Mouse (Mus musculus) forebrain, embryonic 13.5 days (tissue): ENCODE results near the gene Zfp598. TPM values are rescaled to one million over a fixed set of nuclear protein-coding genes. Genes with fewer than 3 reads are reported as not detected.
"Not testable (repeated sequence)": the region's sequence is repeated elsewhere in the genome, so short reads cannot be mapped to it uniquely, and the experiment has no call there.

Experiments
- ATAC-seq: fragments of 200-750 bp; cut with Nextera tagmentation; 2 replicates; pipeline ENCODE4 v1.8.0; 2017
- H3K27ac ChIP-seq: fragments of 300-500 bp; sonication (generic); 2 replicates; pipeline ENCODE4 v1.5.1; 2015; ENCODE audit warnings: inconsistent platforms, mild to moderate bottlenecking, moderate library complexity
- H3K27me3 ChIP-seq: fragments of 300-500 bp; sonication (generic); 2 replicates; pipeline ENCODE4 v1.6.1; 2015; ENCODE audit warnings: mild to moderate bottlenecking, inconsistent platforms
- H3K36me3 ChIP-seq: fragments of 300-500 bp; sonication (generic); 2 replicates; pipeline ENCODE4 v1.6.1; 2015; ENCODE audit warnings: mild to moderate bottlenecking, inconsistent platforms; ENCODE audit not compliant: poor library complexity, severe bottlenecking
- H3K4me1 ChIP-seq: fragments of 300-500 bp; sonication (generic); 2 replicates; pipeline ENCODE4 v1.6.1; 2015; ENCODE audit warnings: inconsistent platforms
- H3K4me2 ChIP-seq: fragments of 300-500 bp; sonication (generic); 2 replicates; pipeline ENCODE4 v1.6.1; 2015; ENCODE audit warnings: inconsistent platforms, mild to moderate bottlenecking, moderate library complexity
- H3K4me3 ChIP-seq: fragments of 300-500 bp; sonication (generic); 2 replicates; pipeline ENCODE4 v1.5.1; 2015; ENCODE audit warnings: mild to moderate bottlenecking, inconsistent platforms
- H3K9ac ChIP-seq: fragments of 300-500 bp; sonication (generic); 2 replicates; pipeline ENCODE4 v1.6.1; 2015; ENCODE audit warnings: mild to moderate bottlenecking, inconsistent platforms
- H3K9me3 ChIP-seq: fragments of 300-500 bp; sonication (generic); replicated peaks from 2 replicates; pipeline ENCODE4 v1.6.1; 2016; ENCODE audit warnings: inconsistent platforms
- WGBS: fragments of 180-500 bp; shearing (Covaris S2); methylation state at CpG from one replicate; pipeline ENCODE4 v1.1.7; 2015; 5-methylcytosine and 5-hydroxymethylcytosine counted together
- polyA plus RNA-seq: library from polyadenylated mRNA; unstranded; fragments of >200 nt; fragmentation: Nextera tagmentation; extraction: Ambion mirVana; gene quantifications from 2 replicates; pipeline ENCODE4 v1.2.1, GENCODE M21; 2015

Gene Zfp598
- polyA plus RNA-seq, 1 experiment from 2014 or later, result 16.2 TPM

DNA sequence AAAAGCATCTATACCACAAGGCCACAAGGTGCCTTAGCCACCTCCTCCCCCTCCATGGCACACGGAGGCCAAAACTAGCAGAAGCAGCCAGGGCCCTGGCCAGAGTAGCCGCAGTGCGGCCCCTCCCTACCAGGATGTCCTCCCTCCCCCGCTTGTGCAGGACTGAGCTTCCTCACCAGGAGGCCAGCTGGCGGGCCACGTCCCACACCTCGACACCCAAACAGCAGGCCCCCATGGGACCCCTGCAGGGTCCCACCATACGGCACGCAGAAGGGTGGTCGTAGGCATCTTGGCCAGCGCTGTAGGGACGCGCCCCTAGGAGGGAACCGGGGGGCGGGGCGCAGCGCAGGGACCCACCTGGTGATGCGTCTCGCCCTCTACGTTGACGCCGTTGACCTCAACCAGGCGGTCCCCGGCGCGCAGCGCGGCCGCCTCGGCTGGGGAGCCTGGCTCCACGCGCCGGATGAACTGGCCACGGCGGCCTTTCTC is 19.9 kb upstream of the Zfp598 start:
- H3K27ac ChIP-seq, result 0 out of 2 replicates have a peak overlapping the region, but pooled peaks have one; percentile 22
- H3K36me3 ChIP-seq, result no peaks in the 10 kb centered on the region
- 0 out of 2 replicates have a peak, but pooled peaks have one; percentile 28 for ATAC-seq
- peak overlapping the region; percentile 98 for H3K4me2 ChIP-seq
- H3K4me3 ChIP-seq, result peak overlapping the region; percentile 63
- no peaks in the 10 kb centered on the region for H3K9me3 ChIP-seq
- peaks cover 17% of the 10 kb centered on the region for H3K4me1 ChIP-seq
- peaks cover 41% of the 10 kb centered on the region for H3K27me3 ChIP-seq
- H3K9ac ChIP-seq, result peak overlapping the region; percentile 82
- WGBS, result 2% methylated on average over 35 of the region's 35 CpGs

DNA sequence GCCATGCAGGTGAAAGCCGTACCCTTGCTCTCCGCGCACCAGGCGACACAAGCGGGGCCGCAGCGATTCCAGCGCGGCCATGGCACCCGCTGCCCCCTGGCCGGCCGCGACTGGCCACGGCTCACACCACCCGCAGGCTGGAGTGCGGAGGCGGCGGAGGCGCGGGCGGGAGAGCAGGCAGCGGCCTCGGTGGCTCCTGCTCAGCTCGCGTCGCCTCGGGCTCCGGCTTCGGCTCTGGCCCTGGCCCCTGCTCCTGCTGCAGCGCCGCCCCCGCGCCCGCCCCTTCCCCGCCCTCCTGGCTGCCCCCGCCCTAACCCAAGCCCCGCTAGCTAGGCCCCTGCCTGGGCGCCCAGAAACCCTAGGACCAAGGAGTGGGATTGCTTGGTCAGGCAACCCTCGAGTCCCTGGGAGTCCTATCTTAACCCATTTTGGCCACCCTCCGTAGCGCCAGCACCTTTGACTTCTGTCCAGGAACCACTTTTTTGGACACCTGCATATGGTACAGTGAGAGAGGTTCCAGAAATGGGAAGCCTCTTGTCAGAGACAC is 19.3 kb upstream of the Zfp598 start, which contains the start of gene Slc9a3r2:
Slc9a3r2 (minus strand) TSS at position 258 of the 547 bp plus-strand sequence.
- H3K4me1 ChIP-seq, result peaks cover 17% of the 10 kb centered on the region
- no peaks in the 10 kb centered on the region for H3K9me3 ChIP-seq
- H3K4me2 ChIP-seq, result peak within 1 kb of the TSS; percentile 98
- peaks cover 41% of the 10 kb centered on the region for H3K27me3 ChIP-seq
- peak within 1 kb of the TSS; percentile 82 for H3K9ac ChIP-seq
- no peaks in the 10 kb centered on the region for H3K36me3 ChIP-seq
- WGBS, result under 1% methylated on average over 39 of the region's 41 CpGs
- 0 out of 2 replicates have a peak within 1 kb of the TSS, but pooled peaks have one; percentile 22 for H3K27ac ChIP-seq
- H3K4me3 ChIP-seq, result peak within 1 kb of the TSS; percentile 63
- ATAC-seq, result peak; percentile 73

DNA sequence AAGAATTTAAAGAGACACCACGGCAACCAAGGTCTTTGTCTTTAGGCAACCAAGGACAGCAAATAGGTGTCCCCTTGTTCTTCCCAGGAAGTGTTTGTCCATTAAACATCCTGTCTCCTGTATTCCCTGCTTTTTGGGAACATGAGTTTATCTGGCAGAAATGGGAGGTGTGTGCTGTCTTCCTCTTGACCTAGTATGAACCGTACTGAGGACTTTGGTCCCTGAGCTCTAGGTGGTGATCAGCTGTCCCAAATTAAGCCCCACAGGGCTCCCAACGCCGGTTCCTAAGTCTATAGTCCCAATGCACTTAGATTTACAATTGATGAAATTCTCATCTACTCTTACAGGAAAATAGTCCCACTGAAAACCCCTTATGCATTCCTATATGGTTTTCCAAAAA is 18.7 kb upstream of the Zfp598 start:
- WGBS, result 74% methylated on average over 4 of the region's 4 CpGs
- ATAC-seq, result no peak
- Histone ChIP-seq H3K36me3 (no peaks in the 10 kb centered on the region), H3K4me1 (peaks cover 17% of the 10 kb centered on the region), H3K27me3 (peaks cover 41% of the 10 kb centered on the region), H3K9me3 (no peaks in the 10 kb centered on the region), H3K4me3 (0 out of 2 replicates have a peak overlapping the region, but pooled peaks have one; percentile 63), H3K4me2 (peak overlapping the region; percentile 98), H3K27ac (no peak overlapping the region), H3K9ac (peak overlapping the region; percentile 82; the same call in 1 of the 2 replicates)

DNA sequence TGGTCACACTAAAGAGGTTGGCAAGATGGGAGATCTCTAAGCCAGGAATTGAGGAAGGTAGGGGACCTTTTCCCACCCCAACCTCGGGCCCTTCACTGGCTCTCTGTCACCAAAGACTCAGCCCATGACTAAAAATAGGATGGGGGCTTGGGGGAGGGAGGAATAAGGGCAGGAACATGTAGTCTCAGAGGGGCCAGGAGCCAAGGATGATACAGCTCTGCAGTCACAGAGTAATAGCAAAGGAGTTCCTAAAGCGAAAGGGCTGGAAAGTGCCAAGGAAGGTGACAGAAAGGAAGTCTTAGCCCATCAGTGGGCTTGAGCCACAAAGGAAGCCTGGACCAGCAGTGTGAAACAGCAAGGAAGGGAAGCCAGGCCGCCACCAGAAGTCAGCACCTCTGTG is 17.7 kb upstream of the Zfp598 start:
- H3K4me2 ChIP-seq, result no peak overlapping the region
- H3K27me3 ChIP-seq, result peaks cover 52% of the 10 kb centered on the region
- 76% methylated on average over 3 of the region's 3 CpGs for WGBS
- no peak for ATAC-seq
- peaks cover 17% of the 10 kb centered on the region for H3K4me1 ChIP-seq
- H3K9ac ChIP-seq, result no peak overlapping the region
- H3K4me3 ChIP-seq, result no peak overlapping the region
- no peaks in the 10 kb centered on the region for H3K36me3 ChIP-seq
- no peak overlapping the region for H3K27ac ChIP-seq
- no peaks in the 10 kb centered on the region for H3K9me3 ChIP-seq

DNA sequence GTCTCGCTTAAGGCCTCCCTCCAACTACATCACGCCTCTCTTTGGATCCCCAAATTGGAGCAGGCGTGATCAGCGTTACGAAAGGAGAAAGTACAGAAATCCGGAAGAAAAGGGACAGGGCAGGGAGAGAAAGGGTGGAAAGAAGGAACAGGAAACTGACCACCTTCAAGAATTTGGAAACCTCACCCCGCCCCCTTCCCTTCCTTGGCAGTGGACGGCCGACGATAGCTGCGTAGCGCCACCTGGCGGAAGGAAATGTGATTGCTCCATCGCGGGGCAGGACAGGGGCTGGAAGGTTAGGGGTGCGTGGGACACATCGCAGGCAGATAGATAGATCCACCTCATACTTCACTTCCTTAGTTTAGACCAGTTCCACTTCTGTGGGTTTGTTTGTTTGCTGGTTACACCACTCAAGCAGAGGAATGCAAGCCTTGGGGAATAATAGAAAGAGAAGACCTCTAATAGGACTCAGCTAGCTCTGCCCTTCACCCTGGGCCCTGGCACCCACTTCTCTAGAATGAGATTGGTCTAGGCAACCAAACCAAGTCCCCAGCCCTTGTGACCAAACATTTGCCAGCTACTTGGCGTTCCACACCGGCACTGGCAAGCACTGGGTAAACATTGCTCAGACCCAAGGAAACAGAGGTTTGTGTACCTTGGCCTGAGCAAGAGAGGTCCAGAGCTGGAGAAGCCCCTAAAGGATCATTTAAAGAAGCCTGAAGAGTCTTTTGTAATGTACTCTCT is 15.3 kb upstream of the Zfp598 start:
- Histone ChIP-seq H3K9me3 (no peaks in the 10 kb centered on the region), H3K27me3 (peaks cover 65% of the 10 kb centered on the region), H3K9ac (no peak overlapping the region), H3K4me2 (peak overlapping the region; percentile 55), H3K4me1 (peaks cover 27% of the 10 kb centered on the region), H3K36me3 (no peaks in the 10 kb centered on the region), H3K27ac (no peak overlapping the region), H3K4me3 (peak overlapping the region; percentile 21)
- peak; percentile 62; the same call in 1 of the 2 replicates for ATAC-seq
- WGBS, result 6% methylated on average over 19 of the region's 19 CpGs

DNA sequence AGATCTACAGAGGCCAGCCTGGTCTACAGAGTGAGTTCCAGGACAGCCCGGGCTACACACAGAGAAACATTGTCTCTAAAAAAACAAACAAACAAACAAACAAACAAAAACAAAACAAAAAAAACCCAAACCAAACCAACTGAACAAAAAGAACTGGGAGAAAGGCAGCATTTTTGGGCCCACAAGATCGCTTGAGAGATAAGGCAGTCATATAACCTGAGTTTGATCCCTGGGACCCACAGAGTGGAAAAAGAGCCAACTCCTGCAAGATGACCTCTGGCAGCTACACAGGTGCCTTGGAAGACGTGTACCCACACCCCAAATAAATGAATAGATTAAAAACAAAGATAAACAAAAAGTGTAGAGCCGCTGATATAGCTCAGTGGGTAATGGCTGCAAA is 14.5 kb upstream of the Zfp598 start:
- no peak overlapping the region for H3K27ac ChIP-seq
- no peak overlapping the region for H3K4me2 ChIP-seq
- no peak overlapping the region for H3K9ac ChIP-seq
- peaks cover 20% of the 10 kb centered on the region for H3K4me1 ChIP-seq
- peaks cover 66% of the 10 kb centered on the region for H3K27me3 ChIP-seq
- H3K4me3 ChIP-seq, result no peak overlapping the region
- no peaks in the 10 kb centered on the region for H3K36me3 ChIP-seq
- ATAC-seq, result no peak
- WGBS, result 78% methylated on average over 4 of the region's 4 CpGs
- no peaks in the 10 kb centered on the region for H3K9me3 ChIP-seq

DNA sequence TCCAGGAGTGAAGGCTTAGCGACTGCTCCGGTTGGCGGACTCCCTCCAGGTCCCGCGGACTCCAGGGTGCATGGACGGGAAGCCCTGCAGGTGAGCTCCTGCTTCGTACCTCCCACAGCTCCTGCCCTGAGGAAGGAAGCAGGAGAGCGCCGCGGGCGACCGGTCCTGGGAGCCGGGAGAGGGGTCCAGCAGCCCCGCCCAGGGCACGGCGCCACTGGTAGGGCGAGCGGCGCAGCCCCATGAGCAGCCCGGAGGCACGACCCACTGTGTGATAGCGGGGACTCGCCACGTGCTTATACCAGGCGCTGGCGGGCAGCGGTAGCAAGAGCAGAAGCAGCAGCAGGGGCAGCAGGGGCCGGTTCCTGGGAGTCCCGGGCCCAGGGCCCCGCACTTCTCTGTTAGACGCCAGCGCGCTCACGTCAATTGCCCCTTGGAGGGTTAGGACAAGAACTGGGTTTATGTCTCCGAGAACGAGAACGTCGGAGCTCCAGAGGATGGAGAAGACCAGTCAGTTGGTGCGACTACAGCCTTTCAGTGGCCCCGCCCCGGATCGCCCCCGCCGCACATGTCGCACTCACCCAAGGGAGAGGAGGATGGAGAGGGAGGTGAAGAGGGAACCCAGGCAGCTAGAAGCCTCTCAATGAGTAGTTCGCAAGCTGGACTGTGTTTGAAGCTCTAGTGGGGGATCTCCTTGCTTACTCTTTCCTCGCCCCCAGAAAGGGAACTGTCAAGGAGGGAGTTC is 11.3 kb upstream of the Zfp598 start, which contains the start of gene Npw:
Npw (minus strand) TSS at position 441 of the 742 bp plus-strand sequence.
- H3K4me2 ChIP-seq, result peak within 1 kb of the TSS; percentile 64
- peaks cover 51% of the 10 kb centered on the region for H3K27me3 ChIP-seq
- no peaks in the 10 kb centered on the region for H3K9me3 ChIP-seq
- WGBS, result 2% methylated on average over 47 of the region's 47 CpGs
- H3K9ac ChIP-seq, result peak within 1 kb of the TSS; percentile 60
- H3K36me3 ChIP-seq, result no peaks in the 10 kb centered on the region
- peaks cover 14% of the 10 kb centered on the region for H3K4me1 ChIP-seq
- ATAC-seq, result 0 out of 2 replicates have a peak, but pooled peaks have one; percentile 21
- no peak within 1 kb of the TSS for H3K27ac ChIP-seq
- peak within 1 kb of the TSS; percentile 39 for H3K4me3 ChIP-seq

DNA sequence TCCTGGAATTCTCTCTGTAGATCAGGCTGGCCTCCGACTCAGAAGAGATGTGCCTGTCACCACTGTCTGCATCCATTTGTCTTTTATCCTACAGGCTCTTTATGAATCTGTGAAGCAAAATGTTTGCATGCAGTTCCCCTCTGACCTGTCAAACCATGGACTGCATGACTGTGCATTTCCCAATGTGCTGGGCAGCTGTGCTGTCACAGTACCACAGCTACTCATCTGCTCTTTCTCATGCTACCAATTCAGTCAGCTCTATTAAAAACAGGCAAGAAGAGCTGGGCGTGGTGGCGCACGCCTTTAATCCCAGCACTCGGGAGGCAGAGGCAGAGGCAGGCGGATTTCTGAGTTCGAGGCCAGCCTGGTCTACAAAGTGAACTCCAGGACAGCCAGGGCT is 2.5 kb upstream of the Zfp598 start:
- H3K36me3 ChIP-seq, H3K27me3 ChIP-seq, H3K4me2 ChIP-seq, ATAC-seq, H3K4me3 ChIP-seq, H3K27ac ChIP-seq, H3K9me3 ChIP-seq: not testable (repeated sequence)
- WGBS, result 81% methylated on average over 7 of the region's 7 CpGs
- Histone ChIP-seq H3K9ac (0 out of 2 replicates have a peak overlapping the region, but pooled peaks have one; percentile 2), H3K4me1 (peaks cover 29% of the 10 kb centered on the region)

DNA sequence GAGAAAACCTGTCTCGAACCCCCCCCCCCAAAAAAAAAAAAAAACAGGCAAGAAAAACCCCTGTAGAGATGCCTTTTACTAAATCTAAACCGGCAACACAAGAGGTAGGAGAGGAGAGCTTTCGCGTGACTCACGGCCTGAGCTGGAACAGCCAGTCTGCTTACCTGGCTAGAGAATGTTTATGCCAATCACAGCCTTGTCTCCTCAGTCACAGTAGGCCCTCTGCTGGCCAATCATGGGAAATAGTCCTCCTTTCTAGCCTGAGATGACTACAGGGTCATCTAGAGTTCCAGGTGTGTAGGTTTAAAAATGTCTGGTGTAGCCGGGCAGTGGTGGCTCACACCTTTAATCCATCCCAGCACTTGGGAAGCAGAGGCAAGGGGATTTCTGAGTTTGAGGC is 2.1 kb upstream of the Zfp598 start:
- H3K27ac ChIP-seq, result no peak overlapping the region
- no peak overlapping the region for H3K4me2 ChIP-seq
- no peak for ATAC-seq
- no peaks in the 10 kb centered on the region for H3K9me3 ChIP-seq
- H3K4me3 ChIP-seq, result no peak overlapping the region
- 38% methylated on average over 6 of the region's 6 CpGs for WGBS
- peaks cover 33% of the 10 kb centered on the region for H3K4me1 ChIP-seq
- H3K9ac ChIP-seq, result no peak overlapping the region
- H3K36me3 ChIP-seq, result no peaks in the 10 kb centered on the region
- H3K27me3 ChIP-seq, result no peaks in the 10 kb centered on the region

DNA sequence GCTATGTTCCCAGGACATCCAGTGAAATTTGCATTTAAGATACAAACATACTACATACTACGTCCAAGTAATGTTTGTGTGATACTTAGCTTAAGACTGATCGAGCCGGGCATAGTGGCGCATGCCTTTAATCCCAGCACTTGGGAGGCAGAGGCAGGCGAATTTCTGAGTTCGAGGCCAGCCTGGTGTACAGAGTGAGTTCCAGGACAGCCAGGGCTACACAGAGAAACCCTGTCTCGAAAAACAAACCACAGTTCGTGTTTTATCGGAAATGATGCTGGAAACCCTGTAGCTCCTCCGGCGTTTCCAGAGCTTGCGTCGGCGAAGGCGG is 308 bp upstream of the Zfp598 start:
- H3K27ac ChIP-seq, result peak overlapping the region; percentile 86
- WGBS, result 11% methylated on average over 15 of the region's 15 CpGs
- H3K36me3 ChIP-seq, H3K27me3 ChIP-seq, H3K9me3 ChIP-seq, ATAC-seq: not testable (repeated sequence)
- H3K4me3 ChIP-seq, result peak overlapping the region; percentile 96
- H3K9ac ChIP-seq, result peak overlapping the region; percentile 99
- H3K4me2 ChIP-seq, result peak overlapping the region; percentile 92
- peaks cover 37% of the 10 kb centered on the region for H3K4me1 ChIP-seq

DNA sequence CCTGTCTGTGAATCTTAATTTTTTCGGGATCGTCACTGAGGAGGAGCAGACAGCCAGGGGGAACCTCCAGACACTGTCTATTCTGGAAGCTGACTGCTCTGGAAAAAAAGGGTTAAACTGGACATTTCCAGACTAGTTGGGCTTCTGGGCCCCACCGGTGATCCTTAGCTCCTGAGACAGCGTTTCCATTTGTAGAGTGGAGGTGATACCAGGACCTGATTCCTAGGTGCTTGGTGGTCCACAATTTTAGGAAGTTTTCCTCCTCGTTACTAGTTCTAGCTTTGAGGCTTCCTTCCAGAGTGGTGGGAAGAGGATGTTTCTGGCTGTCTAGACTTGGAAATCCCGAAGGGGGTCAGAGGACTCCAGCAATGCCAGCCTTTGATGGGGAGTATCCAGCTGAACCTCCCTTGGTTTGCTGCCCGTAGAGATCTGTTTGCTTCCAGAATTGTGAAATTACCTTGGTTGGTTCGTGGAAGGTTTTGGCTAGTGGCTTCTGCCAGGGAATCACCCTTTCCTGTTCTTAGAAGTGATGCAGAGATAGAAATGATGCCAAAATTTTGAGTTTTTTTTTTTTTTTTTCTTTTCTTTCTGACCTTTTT is 858 bp downstream of the Zfp598 start:
- Histone ChIP-seq H3K27me3 (no peaks in the 10 kb centered on the region), H3K27ac (peak overlapping the region; percentile 86; the same call in 1 of the 2 replicates), H3K36me3 (0 out of 2 replicates have a peak, but pooled peaks cover 4% of the 10 kb centered on the region), H3K4me2 (peak overlapping the region; percentile 92), H3K9ac (peak overlapping the region; percentile 99), H3K4me3 (peak overlapping the region; percentile 96), H3K4me1 (peaks cover 41% of the 10 kb centered on the region), H3K9me3 (no peaks in the 10 kb centered on the region)
- 12% methylated on average over 8 of the region's 8 CpGs for WGBS
- no peak for ATAC-seq
